Mouse (Mus musculus) embryonic fibroblast, embryonic 13.5 days (primary cell): ENCODE measurements around the gene Gm14085.

Experiments
- CTCF ChIP-seq: IDR thresholded peaks from 2 replicates; pipeline ENCODE4 v1.5.1; 2011; ENCODE audit warnings: mild to moderate bottlenecking, control low read depth, low read length, moderate library complexity, borderline replicate concordance; ENCODE audit not compliant: insufficient read depth
- POLR2A ChIP-seq: IDR thresholded peaks from 2 replicates; pipeline ENCODE4 v1.6.1; 2011; ENCODE audit warnings: low read depth, mild to moderate bottlenecking, control low read depth, low read length, moderate library complexity

DNA sequence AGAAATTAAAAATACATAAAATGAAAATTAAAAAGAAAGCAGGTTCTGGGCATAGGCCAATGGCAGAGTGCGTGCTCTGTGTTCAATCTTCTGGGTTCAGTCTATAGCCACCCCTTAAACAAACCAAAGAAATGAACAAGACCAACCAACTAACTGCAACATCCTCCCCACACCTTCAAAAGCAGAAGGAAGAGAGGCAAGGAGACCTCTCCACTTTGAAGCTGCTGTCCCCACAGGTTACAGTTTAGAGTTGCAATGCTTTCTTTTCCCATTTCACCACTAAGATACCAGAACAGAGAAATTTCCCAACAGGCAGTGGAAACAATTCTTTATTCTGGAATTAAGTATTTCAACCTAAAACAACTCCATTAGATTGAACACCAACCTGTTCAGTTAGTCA lies 77.5 kb downstream of the Gm14085 start:
- TF ChIP-seq CTCF (no peak), POLR2A (no peak)
